Mouse (Mus musculus): ENCODE results near the gene Cerkl.

Cerkl gene

GRCm38 (mm10) chr2:79456575-79457349, at the start of gene Cerkl, which contains the start of gene Neurod1:
Gene Cerkl, minus strand, starts transcription at chr2:79456785.
Gene Neurod1, minus strand, starts transcription at chr2:79456751.
- DNase-seq (ENCODE audit: low read depth, low spot score), result no peak

DNA sequence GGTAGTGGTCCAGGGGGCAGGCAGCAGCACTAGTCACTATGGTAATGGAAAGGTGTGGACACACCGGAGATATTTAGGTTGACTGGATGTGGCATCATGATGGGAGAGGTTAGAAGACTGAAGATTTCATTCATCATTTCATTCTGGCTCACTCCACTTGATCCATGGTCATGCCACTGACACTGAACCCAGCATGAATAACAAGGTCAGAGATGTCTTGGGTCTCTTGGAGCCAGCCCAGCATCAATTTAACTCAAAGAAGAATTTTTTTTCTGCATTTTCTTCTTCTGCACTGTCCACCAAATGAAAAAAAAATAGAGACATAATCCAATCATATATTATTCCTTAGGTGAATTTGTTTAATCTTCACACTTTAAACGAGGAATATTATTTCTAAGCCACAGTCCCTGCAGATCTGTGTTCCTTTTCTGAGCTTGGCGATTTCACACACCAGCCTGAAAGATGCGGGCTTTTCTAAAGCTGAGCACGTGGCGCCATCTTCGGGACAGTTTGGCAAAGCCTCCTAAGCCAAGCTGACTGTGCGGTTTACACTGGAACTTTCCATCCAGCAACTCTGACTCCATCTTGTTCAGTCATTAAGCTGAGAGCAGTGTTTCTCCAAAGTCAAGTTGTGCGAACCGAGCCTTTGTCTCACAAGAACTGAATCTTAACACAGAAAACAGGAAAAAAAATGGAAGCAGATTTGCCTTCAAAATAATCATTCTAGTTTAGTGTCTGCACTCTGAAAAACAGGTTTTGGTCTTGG, 42.6 kb upstream of the Cerkl start:
- peak; percentile 81 for DNase-seq (ENCODE audit: low read depth, low spot score)

GRCm38 (mm10) chr2:79485127-79485526, 28.5 kb upstream of the Cerkl start:
- peak; percentile 30 for DNase-seq (ENCODE audit: low read depth, low spot score)

DNA sequence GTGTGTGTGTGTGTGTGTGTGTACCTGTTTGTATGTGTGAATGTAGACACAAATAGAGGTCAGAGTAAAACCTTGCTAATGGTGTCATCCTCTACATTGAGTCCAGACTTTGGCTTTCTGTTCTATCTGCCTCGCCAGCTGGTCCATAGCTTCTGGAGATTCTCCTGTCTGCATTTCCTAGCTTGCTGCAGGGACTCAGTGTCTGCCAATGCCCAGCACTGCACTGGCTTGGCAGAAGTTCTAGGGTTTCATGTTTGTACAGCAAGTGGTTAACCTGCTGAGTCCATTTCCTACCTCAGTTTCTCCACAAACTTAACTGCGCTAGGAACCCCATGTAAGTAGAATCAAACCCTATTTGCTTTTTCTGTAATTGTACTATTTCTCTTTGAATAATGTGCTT, 25.9 kb upstream of the Cerkl start:
- no peak for DNase-seq (ENCODE audit: low read depth, low spot score)

DNA sequence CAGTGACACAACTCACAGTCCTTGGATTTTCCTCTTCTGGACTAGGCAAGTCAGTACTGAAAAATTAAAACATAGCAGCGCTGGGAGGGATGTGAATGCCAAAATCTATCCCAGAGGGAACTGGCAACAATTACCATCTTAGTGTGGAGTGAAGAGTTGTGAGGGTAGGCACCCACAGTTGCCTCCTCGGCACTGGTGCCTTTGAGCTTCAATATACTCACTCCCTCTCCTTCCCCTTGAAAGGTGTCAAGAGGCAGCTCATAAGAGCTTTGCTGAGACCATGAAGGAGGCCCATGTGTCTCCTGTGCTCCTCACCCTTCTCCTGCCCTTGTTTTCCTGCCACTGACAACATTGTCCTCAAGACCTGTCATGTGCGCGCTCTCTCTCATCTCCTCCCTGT, 5.8 kb upstream of the Cerkl start:
- DNase-seq (ENCODE audit: low read depth, low spot score), result peak; percentile 16

DNA sequence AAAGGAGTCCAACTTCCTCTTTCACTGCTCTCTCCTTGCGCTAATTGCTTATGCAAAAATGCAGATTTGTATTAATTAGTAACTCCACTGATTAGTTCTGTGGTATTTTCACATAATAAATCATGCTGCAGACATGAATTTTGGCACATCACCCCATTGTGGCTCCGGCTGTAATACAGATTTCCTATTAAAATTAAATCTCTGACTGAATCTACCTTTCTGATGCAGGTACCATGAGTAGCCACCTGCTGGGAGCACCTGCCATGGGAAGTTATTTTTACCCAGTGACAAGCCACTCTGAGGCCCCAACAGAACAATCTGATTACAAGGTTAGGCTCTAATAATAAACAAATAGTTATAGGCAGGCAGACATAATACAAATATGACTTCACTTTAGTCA, 5.3 kb upstream of the Cerkl start:
- peak; percentile 75 for DNase-seq (ENCODE audit: low read depth, low spot score)

- DNase-seq (ENCODE audit: low read depth, low spot score), result peak; percentile 26
Observed at GRCm38 (mm10) chr2:79460586-79460985, 4.0 kb upstream of the Cerkl start.

DNA sequence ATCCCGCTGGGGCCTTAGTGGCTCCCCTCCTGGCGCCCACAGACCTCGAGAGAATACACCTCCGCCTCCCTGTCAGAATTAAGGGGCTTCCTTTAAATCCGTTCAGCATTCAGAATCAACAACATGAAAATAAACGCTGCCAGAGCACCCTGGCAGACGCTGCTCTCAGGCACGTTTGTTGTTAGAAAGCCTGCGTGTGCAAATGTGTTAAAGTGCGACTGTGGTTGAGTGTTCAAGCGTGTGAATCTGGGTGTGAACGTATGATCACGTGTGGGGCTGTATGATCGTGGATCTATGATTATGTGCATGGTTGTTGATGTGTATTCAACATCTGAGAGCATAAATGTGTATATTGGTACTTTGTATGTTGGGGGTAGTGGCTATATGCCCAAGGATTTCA, 3.5 kb upstream of the Cerkl start:
- DNase-seq (ENCODE audit: low read depth, low spot score), result no peak

GRCm38 (mm10) chr2:79459061-79460045, 2.8 kb upstream of the Cerkl start:
- no peak for DNase-seq (ENCODE audit: low read depth, low spot score)

- DNase-seq (ENCODE audit: low read depth, low spot score), result no peak
Observed at GRCm38 (mm10) chr2:79457932-79458331, 1.3 kb upstream of the Cerkl start.

- DNase-seq (ENCODE audit: low read depth, low spot score), result no peak
Observed at GRCm38 (mm10) chr2:79457434-79457833, 849 bp upstream of the Cerkl start.

- no peak for DNase-seq (ENCODE audit: low read depth, low spot score)
Observed at GRCm38 (mm10) chr2:79455646-79456045, 939 bp downstream of the Cerkl start.

DNA sequence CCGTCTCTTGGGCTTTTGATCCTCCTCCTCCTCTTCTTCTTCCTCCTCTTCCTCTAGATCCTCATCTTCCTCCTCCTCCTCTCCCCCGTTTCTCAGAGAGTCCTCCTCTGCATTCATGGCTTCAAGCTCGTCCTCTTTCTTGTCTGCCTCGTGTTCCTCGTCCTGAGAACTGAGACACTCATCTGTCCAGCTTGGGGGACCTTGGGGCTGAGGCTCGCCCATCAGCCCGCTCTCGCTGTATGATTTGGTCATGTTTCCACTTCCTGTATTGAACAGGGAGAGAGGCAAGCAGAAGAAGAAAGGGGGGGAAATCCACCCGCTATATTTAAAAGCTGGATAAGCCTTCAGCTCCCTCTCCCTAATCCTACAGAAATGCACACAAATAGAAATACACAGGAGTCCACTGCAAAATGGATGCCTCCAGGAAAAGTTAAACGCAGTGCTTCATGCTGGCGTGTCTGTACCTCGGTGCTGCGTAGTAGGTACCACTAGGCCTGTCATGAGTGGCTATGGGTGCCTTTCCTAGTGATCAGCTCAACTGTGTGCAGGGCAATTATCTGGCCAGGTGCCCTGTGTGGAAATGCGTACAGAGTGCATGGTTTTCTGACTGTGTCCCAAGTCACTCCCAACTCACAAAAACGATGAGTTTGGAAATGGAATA, 1.7 kb downstream of the Cerkl start:
- DNase-seq (ENCODE audit: low read depth, low spot score), result no peak

GRCm38 (mm10) chr2:79453901-79454781, 2.4 kb downstream of the Cerkl start:
- DNase-seq (ENCODE audit: low read depth, low spot score), result no peak

GRCm38 (mm10) chr2:79451438-79451837, 5.1 kb downstream of the Cerkl start:
- no peak for DNase-seq (ENCODE audit: low read depth, low spot score)

DNA sequence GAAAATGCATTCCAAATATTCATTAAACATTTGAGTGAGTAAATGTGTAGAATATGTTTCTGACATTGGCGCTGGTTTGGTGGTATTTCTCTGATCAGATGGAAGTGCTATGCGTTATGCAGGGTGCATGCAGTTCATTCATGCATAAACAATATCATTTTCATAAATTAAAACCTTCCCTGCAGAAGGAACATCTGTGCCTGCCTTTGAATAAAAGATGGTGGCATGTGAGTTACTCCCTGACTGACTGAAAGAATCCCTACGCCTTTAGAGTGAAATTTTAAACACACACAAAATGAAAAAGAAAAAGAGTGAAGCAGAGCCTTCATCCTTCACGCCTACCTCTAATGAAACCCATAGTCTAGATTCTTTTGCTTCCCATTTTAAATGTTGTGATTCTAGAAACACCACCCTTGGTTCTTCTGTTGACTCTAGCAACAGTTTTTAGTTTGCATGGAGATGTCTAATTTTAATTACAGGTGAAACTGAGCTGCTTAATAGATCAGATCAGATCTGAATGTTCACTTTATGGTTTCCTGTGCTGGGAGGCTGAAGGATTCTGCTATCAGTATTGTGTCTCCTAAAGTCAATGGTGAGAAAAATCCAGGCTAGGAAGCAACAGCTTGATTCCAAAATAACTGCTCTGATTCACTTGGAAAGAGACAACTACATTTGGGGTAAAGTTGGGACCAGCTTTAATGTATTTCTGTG, 5.7 kb downstream of the Cerkl start:
- no peak for DNase-seq (ENCODE audit: low read depth, low spot score)

DNA sequence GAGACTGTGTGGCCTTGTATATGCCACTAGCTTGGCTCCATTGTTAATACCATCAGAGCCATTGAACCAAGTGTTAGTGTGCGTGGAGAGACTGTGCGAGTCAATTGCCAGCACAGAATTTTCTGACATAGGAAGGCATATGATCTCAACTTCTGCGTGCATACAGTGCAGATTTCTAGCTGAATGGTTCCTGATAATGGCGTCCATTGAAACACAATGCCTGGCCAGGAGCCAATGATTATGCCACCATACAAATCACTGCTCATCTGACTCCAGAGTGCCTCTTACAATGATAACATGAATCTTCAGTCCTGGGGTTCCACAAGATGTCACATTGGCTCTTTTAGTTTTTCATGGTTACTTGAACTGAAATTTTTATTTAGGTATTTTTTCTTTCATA, 7.2 kb downstream of the Cerkl start:
- DNase-seq (ENCODE audit: low read depth, low spot score), result no peak

- peak; percentile 54 for DNase-seq (ENCODE audit: low read depth, low spot score)
Observed at GRCm38 (mm10) chr2:79447198-79447597, 9.4 kb downstream of the Cerkl start.

DNA sequence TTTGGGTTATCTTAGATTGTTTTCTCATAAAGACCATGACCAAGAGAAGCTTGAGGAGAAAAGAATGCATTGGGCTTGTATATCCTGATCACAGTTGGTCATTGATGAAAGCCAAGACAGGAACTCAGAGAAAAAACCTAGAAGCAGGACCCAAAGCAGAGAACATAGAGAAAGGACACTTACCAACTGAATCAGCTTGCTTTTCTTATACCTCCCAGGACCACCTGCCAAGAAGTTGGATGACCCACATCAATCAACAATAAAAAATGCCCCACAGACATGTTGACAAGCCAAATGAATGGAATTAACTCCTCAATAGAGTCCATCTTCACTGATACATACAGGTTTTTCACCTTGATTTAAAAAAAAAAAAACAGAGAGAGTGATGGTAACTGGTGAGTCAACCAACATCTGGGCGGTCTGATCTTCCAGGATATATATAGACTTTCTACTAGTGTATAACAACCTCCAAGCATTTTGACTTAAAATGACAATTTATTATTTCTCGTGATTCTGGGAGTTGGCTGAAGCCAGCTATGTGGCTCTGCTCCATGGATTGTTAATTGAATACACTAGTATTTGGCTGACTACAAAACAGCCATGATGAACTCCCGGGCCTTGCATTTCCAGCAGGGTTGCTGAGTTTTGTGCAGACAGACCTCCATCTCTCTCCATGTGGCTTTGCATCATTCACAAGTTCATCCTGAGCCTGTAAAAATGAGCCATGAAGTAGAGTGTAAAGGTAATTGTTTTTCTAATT, 12.5 kb downstream of the Cerkl start:
- no peak for DNase-seq (ENCODE audit: low read depth, low spot score)

All from A20 (cell line).